8 mouse cellular contexts compared by ENCODE assay signal in the genomic region with DNA sequence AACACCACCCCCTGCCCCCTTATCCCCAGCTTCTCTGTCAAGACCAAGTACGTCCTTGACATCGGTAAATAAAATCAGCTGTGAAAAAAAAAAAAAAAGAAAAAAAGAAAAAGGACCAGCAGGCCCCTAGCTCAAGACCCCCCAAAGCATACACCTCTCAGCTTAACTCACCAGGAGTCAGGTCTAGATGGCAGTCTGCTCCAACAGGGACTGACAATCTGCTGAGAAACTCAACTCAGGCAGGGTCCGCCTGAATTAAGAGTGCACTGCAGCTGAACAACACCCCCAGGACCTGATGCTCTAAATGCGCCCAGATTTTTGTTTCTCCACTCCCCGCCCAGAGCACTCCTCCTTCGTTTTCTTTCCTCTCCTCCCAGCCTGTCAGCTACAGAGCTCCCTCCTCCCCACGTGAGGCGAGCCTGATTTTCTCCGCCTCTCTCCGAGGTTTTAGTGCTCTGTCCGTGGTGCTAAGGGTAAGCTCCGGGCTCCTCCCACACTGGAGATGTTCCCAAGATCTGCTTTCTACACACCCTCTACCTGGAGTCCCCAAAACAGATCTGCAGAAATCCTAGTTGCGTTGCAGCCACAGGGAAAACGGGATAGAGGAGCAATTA.
DNase-seq lines count a peak whose midpoint lies in the region; ATAC-seq and TF ChIP-seq lines count a peak whose summit lies in the region.

No protein-coding gene starts in this region.

- peak; percentile 35; the same call in 1 of the 2 replicates for ATAC-seq in heart, embryonic 11.5 days (replicated peaks; ENCODE audit: insufficient number of reproducible peaks, low FRiP score, low TSS enrichment)
- peak; percentile 64 for ATAC-seq in hindbrain, embryonic 12.5 days (ENCODE audit: low FRiP score)
- peak; percentile 68 for ATAC-seq in neural tube, embryonic 15.5 days (ENCODE audit: low FRiP score)

- no peaks in the 10 kb centered on the region for H3K4me1 ChIP-seq in heart, embryonic 11.5 days (ENCODE audit: control insufficient read depth, insufficient read depth, low read length)
- H3K4me1 ChIP-seq in cortical plate, adult 2 months (ENCODE audit: control insufficient read depth, insufficient read depth, low read length) = no peaks in the 10 kb centered on the region
- peaks cover 6% of the 10 kb centered on the region for H3K4me1 ChIP-seq in hindbrain, embryonic 12.5 days
- peaks cover 11% of the 10 kb centered on the region for H3K4me1 ChIP-seq in neural tube, embryonic 15.5 days

- no peak overlapping the region for H3K9ac ChIP-seq in heart, embryonic 11.5 days (ENCODE audit: low read depth, low read length)
- no peak overlapping the region for H3K9ac ChIP-seq in hindbrain, embryonic 12.5 days
- H3K9ac ChIP-seq in neural tube, embryonic 15.5 days (replicated peaks) = peak overlapping the region; percentile 50

- intact Hi-C loops in heart, postnatal 14 days (cut with DNase I) = no loop called here

- WGBS in heart, embryonic 11.5 days (ENCODE audit: insufficient replicate concordance) = 4% methylated on average over 14 of the region's 14 CpGs
- 3% methylated on average over 14 of the region's 14 CpGs for WGBS in hindbrain, embryonic 12.5 days
- 3% methylated on average over 14 of the region's 14 CpGs for WGBS in neural tube, embryonic 15.5 days

- H3K27me3 ChIP-seq in heart, embryonic 11.5 days (ENCODE audit: control insufficient read depth, insufficient read depth, low read length) = no peaks in the 10 kb centered on the region
- no peaks in the 10 kb centered on the region for H3K27me3 ChIP-seq in hindbrain, embryonic 12.5 days
- H3K27me3 ChIP-seq in neural tube, embryonic 15.5 days (replicated peaks) = no peaks in the 10 kb centered on the region

- no peak for DNase-seq in heart, postnatal 14 days
- peak; percentile 8 to 51 for DNase-seq in left cerebral cortex, adult 9 months (ENCODE audit: low spot score in 2 of 2)
- no peak for DNase-seq in thymus, postnatal 36 days
- no peak for DNase-seq in spleen, postnatal 10 days (ENCODE audit: low spot score in 2 of 2)

- no peaks in the 10 kb centered on the region for H3K9me3 ChIP-seq in heart, embryonic 11.5 days (replicated peaks; ENCODE audit: control insufficient read depth, low read length)
- H3K9me3 ChIP-seq in hindbrain, embryonic 12.5 days (replicated peaks) = no peaks in the 10 kb centered on the region
- no peaks in the 10 kb centered on the region for H3K9me3 ChIP-seq in neural tube, embryonic 15.5 days (replicated peaks)

- TF ChIP-seq CTCF in cortical plate, adult 2 months (IDR thresholded peaks at IDR 0.05; ENCODE audit: extremely low read depth, insufficient read depth, low read length) = no peak

- no peak overlapping the region for H3K4me3 ChIP-seq in heart, embryonic 11.5 days (ENCODE audit: low read depth, low read length)
- H3K4me3 ChIP-seq in cortical plate, adult 2 months (ENCODE audit: insufficient read depth, low read length) = peak overlapping the region; percentile 47
- peak overlapping the region; percentile 25 for H3K4me3 ChIP-seq in hindbrain, embryonic 12.5 days
- H3K4me3 ChIP-seq in neural tube, embryonic 15.5 days (replicated peaks) = peak overlapping the region; percentile 42

- no peak overlapping the region for H3K27ac ChIP-seq in heart, embryonic 11.5 days (ENCODE audit: low read depth, low read length)
- no peak overlapping the region for H3K27ac ChIP-seq in cortical plate, adult 2 months (ENCODE audit: insufficient read depth, low read length)
- H3K27ac ChIP-seq in hindbrain, embryonic 12.5 days = no peak overlapping the region
- no peak overlapping the region for H3K27ac ChIP-seq in neural tube, embryonic 15.5 days (replicated peaks)

- no peaks in the 10 kb centered on the region for H3K36me3 ChIP-seq in heart, embryonic 11.5 days (ENCODE audit: control insufficient read depth, insufficient read depth, low read length)
- no peaks in the 10 kb centered on the region for H3K36me3 ChIP-seq in hindbrain, embryonic 12.5 days
- H3K36me3 ChIP-seq in neural tube, embryonic 15.5 days = no peaks in the 10 kb centered on the region

- no peak; the same call in 1 of the 2 replicates for TF ChIP-seq POLR2A in cortical plate, adult 2 months (IDR thresholded peaks at IDR 0.05; ENCODE audit: extremely low read depth, insufficient read depth, low read length)

- H3K4me2 ChIP-seq in heart, embryonic 11.5 days = peak overlapping the region; percentile 43
- H3K4me2 ChIP-seq in hindbrain, embryonic 12.5 days (replicated peaks) = peak overlapping the region; percentile 57
- H3K4me2 ChIP-seq in neural tube, embryonic 15.5 days = peak overlapping the region; percentile 78

Comparison
In these comparisons a context has a peak if more than half of its experiments do, and no peak if none do; other contexts are left out.
1. DNase-seq: peak in left cerebral cortex, adult 9 months (2 of 2); none in heart, postnatal 14 days (0 of 2), thymus, postnatal 36 days (0 of 2) and spleen, postnatal 10 days (0 of 2).
2. Peak in every context shown above with its lines, with median percentiles within 50 percentile points of each other: ATAC-seq and H3K4me2 ChIP-seq.